In the genomic region with DNA sequence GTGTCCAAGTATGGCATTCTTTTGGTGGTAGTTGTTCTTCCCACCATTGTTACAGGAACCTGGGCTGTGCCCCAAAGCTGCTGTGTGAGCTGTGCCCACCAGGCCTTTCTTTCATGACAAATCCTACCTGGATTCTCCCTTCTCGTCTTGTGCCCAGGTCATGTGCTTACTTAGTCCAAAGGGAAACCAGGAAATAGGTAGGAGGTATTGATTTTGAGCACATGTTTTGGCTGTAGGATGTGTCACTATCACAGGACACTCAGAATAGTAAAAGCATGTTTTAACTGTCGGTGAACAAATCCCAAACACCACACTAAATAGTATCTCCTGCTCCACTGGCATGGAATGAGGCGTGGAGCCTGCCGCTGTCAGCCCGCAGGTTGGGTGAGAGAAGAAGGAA, we compare ENCODE assay signal across 21 mouse cellular contexts. TPM values are rescaled to one million over a fixed set of nuclear protein-coding genes. Genes with fewer than 3 reads are reported as not detected.
DNase-seq lines count a peak whose midpoint lies in the region; ATAC-seq and TF ChIP-seq lines count a peak whose summit lies in the region.
"Had no signal": no experiment of that assay in that cellular context is flagged by ENCODE, and none has a peak within 500 bp of the region (broad histone marks: within the 10 kb centered on the region; RNA-seq: fewer than 3 reads in every experiment).

No protein-coding gene starts in this region.

- H3K4me3 ChIP-seq in heart, embryonic 15.5 days = no peak overlapping the region
- no peak overlapping the region for H3K4me3 ChIP-seq in lung, embryonic 14.5 days (ENCODE audit: low read depth, low read length)
- H3K4me3 ChIP-seq in intestine, postnatal 0 days (ENCODE audit: low read depth, low read length) = no peak overlapping the region
- H3K4me3 ChIP-seq in liver, postnatal 0 days (ENCODE audit: low read depth, low read length) = no peak overlapping the region
- H3K4me3 ChIP-seq in layer of hippocampus, adult 2 months = no peak overlapping the region
- H3K4me3 ChIP-seq: embryonic facial prominence, embryonic 10.5 days; forebrain, embryonic 15.5 days; hindbrain, embryonic 13.5 days; kidney, embryonic 15.5 days; left cerebral cortex, adult 2 months had no signal

- H3K4me2 ChIP-seq in heart, embryonic 15.5 days = no peak overlapping the region
- H3K4me2 ChIP-seq in lung, embryonic 14.5 days = no peak overlapping the region
- H3K4me2 ChIP-seq in intestine, postnatal 0 days (replicated peaks; ENCODE audit: low read depth) = no peak overlapping the region
- no peak overlapping the region for H3K4me2 ChIP-seq in liver, postnatal 0 days (ENCODE audit: low read depth, low read length)
- H3K4me2 ChIP-seq: forebrain, embryonic 15.5 days; hindbrain, embryonic 13.5 days; kidney, embryonic 15.5 days had no signal

- DNase-seq in heart, adult 8-10 months (ENCODE audit: low spot score) = no peak
- DNase-seq in lung, embryonic 14.5 days = no peak
- no peak for DNase-seq in lung, postnatal 25 days (ENCODE audit: low spot score)
- peak; percentile 17 for DNase-seq in liver, postnatal 0 days
- DNase-seq in layer of hippocampus, adult 2 months (ENCODE audit: low spot score in 2 of 2) = no peak
- DNase-seq: B cell, adult 2 months; cerebellum, adult 11 months; cerebellum, adult 9-11 months; gastrocnemius, postnatal 10 days; midbrain, embryonic 14.5 days; thymus, postnatal 14 days had no signal

- no peaks in the 10 kb centered on the region for H3K27me3 ChIP-seq in heart, embryonic 15.5 days
- H3K27me3 ChIP-seq in lung, embryonic 14.5 days (ENCODE audit: insufficient read depth, low read length) = no peaks in the 10 kb centered on the region
- no peaks in the 10 kb centered on the region for H3K27me3 ChIP-seq in intestine, postnatal 0 days (replicated peaks; ENCODE audit: control insufficient read depth, insufficient read depth, low read length)
- H3K27me3 ChIP-seq in liver, postnatal 0 days (ENCODE audit: insufficient read depth, low read length) = no peaks in the 10 kb centered on the region
- H3K27me3 ChIP-seq: CH12.LX; forebrain, embryonic 15.5 days; hindbrain, embryonic 13.5 days; kidney, embryonic 15.5 days; Patski had no signal

- peaks cover 20% of the 10 kb centered on the region for H3K4me1 ChIP-seq in heart, embryonic 15.5 days (replicated peaks)
- no peaks in the 10 kb centered on the region for H3K4me1 ChIP-seq in lung, embryonic 14.5 days (ENCODE audit: insufficient read depth)
- peaks cover 16% of the 10 kb centered on the region; the same call in 1 of the 2 replicates for H3K4me1 ChIP-seq in intestine, postnatal 0 days (replicated peaks; ENCODE audit: control insufficient read depth, insufficient read depth, low read length)
- peaks cover 58% of the 10 kb centered on the region for H3K4me1 ChIP-seq in liver, postnatal 0 days (ENCODE audit: insufficient read depth)
- H3K4me1 ChIP-seq: embryonic facial prominence, embryonic 10.5 days had no signal

- peaks cover 6% of the 10 kb centered on the region; the same call in 1 of the 2 replicates for H3K36me3 ChIP-seq in heart, embryonic 15.5 days
- H3K36me3 ChIP-seq in lung, embryonic 14.5 days (ENCODE audit: insufficient read depth) = peaks cover 42% of the 10 kb centered on the region
- H3K36me3 ChIP-seq in intestine, postnatal 0 days (ENCODE audit: control insufficient read depth, insufficient read depth) = peaks cover 11% of the 10 kb centered on the region; the same call in 1 of the 2 replicates
- H3K36me3 ChIP-seq in liver, postnatal 0 days (replicated peaks; ENCODE audit: insufficient read depth, low read length) = peaks cover 29% of the 10 kb centered on the region

- WGBS in heart, embryonic 15.5 days = 85% methylated on average over 5 of the region's 5 CpGs
- WGBS in lung, embryonic 14.5 days = 91% methylated on average over 5 of the region's 5 CpGs
- 55% methylated on average over 5 of the region's 5 CpGs for WGBS in intestine, postnatal 0 days
- 75% methylated on average over 5 of the region's 5 CpGs for WGBS in liver, postnatal 0 days (ENCODE audit: insufficient replicate concordance)

- TF ChIP-seq EP300 in liver, postnatal 0 days (IDR thresholded peaks at IDR 0.05; ENCODE audit: low read depth) = no peak

- H3K9ac ChIP-seq in heart, embryonic 15.5 days = no peak overlapping the region
- no peak overlapping the region for H3K9ac ChIP-seq in lung, embryonic 14.5 days
- H3K9ac ChIP-seq in intestine, postnatal 0 days (ENCODE audit: low read depth, low read length) = no peak overlapping the region
- no peak overlapping the region for H3K9ac ChIP-seq in liver, postnatal 0 days (replicated peaks)
- H3K9ac ChIP-seq: forebrain, embryonic 15.5 days; hindbrain, embryonic 13.5 days; kidney, embryonic 15.5 days had no signal

- H3K27ac ChIP-seq in heart, embryonic 15.5 days = peak overlapping the region; percentile 9; the same call in 1 of the 2 replicates
- H3K27ac ChIP-seq in lung, embryonic 14.5 days (ENCODE audit: low read depth) = 0 out of 2 replicates have a peak overlapping the region, but pooled peaks have one; percentile 36
- peak overlapping the region; percentile 50 for H3K27ac ChIP-seq in intestine, postnatal 0 days (ENCODE audit: low read depth, low read length)
- H3K27ac ChIP-seq in liver, postnatal 0 days (ENCODE audit: low read depth) = peak overlapping the region; percentile 92
- H3K27ac ChIP-seq in layer of hippocampus, adult 2 months = no peak overlapping the region
- H3K27ac ChIP-seq: embryonic facial prominence, embryonic 10.5 days; forebrain, embryonic 15.5 days; hindbrain, embryonic 13.5 days; left cerebral cortex, adult 2 months had no signal

- ATAC-seq in heart, embryonic 15.5 days (replicated peaks; ENCODE audit: insufficient number of reproducible peaks, insufficient read depth, low FRiP score, low read depth) = no peak
- no peak for ATAC-seq in lung, embryonic 14.5 days (ENCODE audit: insufficient read depth)
- peak; percentile 23; the same call in 1 of the 2 replicates for ATAC-seq in intestine, postnatal 0 days
- peak; percentile 39; the same call in 1 of the 2 replicates for ATAC-seq in liver, postnatal 0 days
- ATAC-seq: forebrain, embryonic 15.5 days; Patski had no signal

- TF ChIP-seq CTCF in lung, embryonic 14.5 days (IDR thresholded peaks at IDR 0.05; ENCODE audit: low read depth) = no peak
- TF ChIP-seq CTCF in intestine, postnatal 0 days (IDR thresholded peaks at IDR 0.05; ENCODE audit: low read depth) = no peak
- no peak for TF ChIP-seq CTCF in liver, postnatal 0 days (IDR thresholded peaks at IDR 0.05; ENCODE audit: low read depth)
- no peak for TF ChIP-seq CTCF in layer of hippocampus, adult 2 months (conservative IDR thresholded peaks at IDR 0.05)

- H3K9me3 ChIP-seq in heart, embryonic 15.5 days (replicated peaks) = no peaks in the 10 kb centered on the region
- H3K9me3 ChIP-seq in lung, embryonic 14.5 days (ENCODE audit: low read depth, low read length) = no peaks in the 10 kb centered on the region
- no peaks in the 10 kb centered on the region for H3K9me3 ChIP-seq in intestine, postnatal 0 days (ENCODE audit: control insufficient read depth)
- H3K9me3 ChIP-seq in liver, postnatal 0 days (ENCODE audit: low read length) = no peaks in the 10 kb centered on the region
- H3K9me3 ChIP-seq: embryonic facial prominence, embryonic 10.5 days; forebrain, embryonic 15.5 days; G1E; hindbrain, embryonic 13.5 days; kidney, embryonic 15.5 days had no signal

RNA-seq across cellular contexts. Expression of gene St3gal4, which starts 8.5 kb away (rescaled TPM):
- polyA plus RNA-seq in heart, embryonic 15.5 days (2015; fragmentation: Nextera tagmentation; extraction: Ambion mirVana) = 22.3 and 23.0 TPM in 2 replicates
- total RNA-seq in heart, adult 8-10 months (2022) = 10 to 100 TPM; 25.1 to 30.4 (median 28.3) TPM
- polyA plus RNA-seq in lung, embryonic 14.5 days (2014; fragmentation: Nextera tagmentation; extraction: Ambion mirVana) = 30.5 and 33.4 TPM in 2 replicates
- 242 and 257 TPM in 2 replicates for polyA plus RNA-seq in intestine, postnatal 0 days (2015; fragmentation: Nextera tagmentation; extraction: Ambion mirVana)
- polyA plus RNA-seq in liver, postnatal 0 days (2015; fragmentation: Nextera tagmentation; extraction: Ambion mirVana) = 23.6 and 26.5 TPM in 2 replicates
- 10 to 100 TPM; 25.8 to 29.0 TPM for total RNA-seq in layer of hippocampus, adult 2 months (2021)

RNA-seq across cellular contexts. Expression of gene Dcps, which starts 48.3 kb away (rescaled TPM):
- 54.6 and 63.0 TPM in 2 replicates for polyA plus RNA-seq in heart, embryonic 15.5 days (2015; fragmentation: Nextera tagmentation; extraction: Ambion mirVana)
- 10 to 100 TPM; 13.8 to 15.8 (median 14.1) TPM for total RNA-seq in heart, adult 8-10 months (2022)
- polyA plus RNA-seq in lung, embryonic 14.5 days (2014; fragmentation: Nextera tagmentation; extraction: Ambion mirVana) = 84.8 and 87.0 TPM in 2 replicates
- polyA plus RNA-seq in intestine, postnatal 0 days (2015; fragmentation: Nextera tagmentation; extraction: Ambion mirVana) = 25.7 and 26.1 TPM in 2 replicates
- 23.7 and 23.9 TPM in 2 replicates for polyA plus RNA-seq in liver, postnatal 0 days (2015; fragmentation: Nextera tagmentation; extraction: Ambion mirVana)
- total RNA-seq in layer of hippocampus, adult 2 months (2021) = 10 to 100 TPM; 20.5 to 21.7 TPM

Comparison
In these comparisons a context has a peak if more than half of its experiments do, and no peak if none do; other contexts are left out.
1. ATAC-seq: peak in intestine, postnatal 0 days (single experiment) and liver, postnatal 0 days (single experiment); none in heart, embryonic 15.5 days (single experiment) and lung, embryonic 14.5 days (single experiment).